Mouse (Mus musculus) adrenal gland, adult (tissue): ENCODE data around the gene Ipp.

Source experiments
- DNase-seq, 2 experiments: peaks; one replicate each; pipeline ENCODE4 v3.0.0; 2022 to 2023; ENCODE audit warnings: low spot score in 1 of 2; ENCODE audit not compliant: inconsistent age in 2 of 2

Gene Ipp

DNA sequence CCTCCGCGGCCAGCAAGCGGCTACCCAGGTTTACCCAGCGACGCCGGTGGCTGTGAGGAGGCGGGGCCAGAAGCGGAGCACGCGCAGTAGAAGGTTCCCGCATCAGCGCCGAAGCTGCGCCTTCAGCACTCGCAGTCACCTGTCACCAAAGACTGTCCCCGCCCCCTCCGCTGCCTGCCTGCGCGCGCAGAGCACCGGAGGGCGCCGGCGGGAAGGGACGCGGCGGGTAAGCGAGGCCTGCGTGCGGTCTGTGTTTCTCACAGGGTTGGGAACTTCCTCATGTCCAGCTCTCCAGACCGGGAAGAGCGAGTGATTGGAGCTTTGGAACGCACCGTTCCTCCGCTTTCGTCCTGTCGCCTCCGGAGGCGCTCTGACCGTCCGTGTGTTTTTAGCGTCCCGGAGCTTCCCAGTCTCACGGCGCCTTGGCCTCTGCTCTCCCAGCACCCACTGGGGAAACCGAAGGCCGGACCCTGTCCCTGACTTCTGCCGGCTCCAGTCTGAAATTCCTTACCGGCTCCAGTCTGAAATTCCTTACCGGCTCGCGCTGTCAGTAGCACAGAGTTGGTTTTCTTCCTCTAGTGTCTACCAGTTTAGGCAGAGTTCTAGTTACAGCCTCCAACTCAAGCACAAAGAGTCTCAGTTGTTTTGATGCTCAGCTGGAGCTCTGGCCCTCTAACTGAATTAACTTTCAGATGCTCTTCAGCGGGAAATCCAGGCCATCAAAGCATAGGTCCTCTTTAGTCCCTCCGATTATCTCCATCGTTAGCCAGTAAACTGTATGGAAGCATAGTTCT lies at the start of gene Ipp:
TSS of gene Ipp (plus strand) at position 125 of the 794 bp plus-strand sequence.
- DNase-seq: peak; percentile 96 to 98

DNA sequence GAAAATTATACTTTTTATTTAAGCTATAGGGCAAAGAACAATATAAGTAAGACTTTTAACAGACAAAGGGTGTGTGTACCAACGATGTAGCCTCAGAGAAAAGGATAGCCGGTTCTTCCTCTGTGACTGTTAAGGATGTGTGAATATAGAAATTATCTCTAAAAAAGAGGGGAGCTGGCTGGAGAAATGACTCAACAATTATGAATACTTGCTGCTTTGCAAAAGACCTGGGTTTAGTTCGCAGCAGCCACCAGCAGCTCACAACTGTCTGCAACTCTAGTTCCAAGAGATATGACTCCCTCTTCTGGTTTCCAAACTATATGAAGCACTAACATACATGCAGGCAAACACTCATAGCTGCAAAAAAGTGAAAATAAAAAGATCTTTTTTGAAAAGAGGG lies 45.4 kb upstream of the Ipp start:
- no peak for DNase-seq

DNA sequence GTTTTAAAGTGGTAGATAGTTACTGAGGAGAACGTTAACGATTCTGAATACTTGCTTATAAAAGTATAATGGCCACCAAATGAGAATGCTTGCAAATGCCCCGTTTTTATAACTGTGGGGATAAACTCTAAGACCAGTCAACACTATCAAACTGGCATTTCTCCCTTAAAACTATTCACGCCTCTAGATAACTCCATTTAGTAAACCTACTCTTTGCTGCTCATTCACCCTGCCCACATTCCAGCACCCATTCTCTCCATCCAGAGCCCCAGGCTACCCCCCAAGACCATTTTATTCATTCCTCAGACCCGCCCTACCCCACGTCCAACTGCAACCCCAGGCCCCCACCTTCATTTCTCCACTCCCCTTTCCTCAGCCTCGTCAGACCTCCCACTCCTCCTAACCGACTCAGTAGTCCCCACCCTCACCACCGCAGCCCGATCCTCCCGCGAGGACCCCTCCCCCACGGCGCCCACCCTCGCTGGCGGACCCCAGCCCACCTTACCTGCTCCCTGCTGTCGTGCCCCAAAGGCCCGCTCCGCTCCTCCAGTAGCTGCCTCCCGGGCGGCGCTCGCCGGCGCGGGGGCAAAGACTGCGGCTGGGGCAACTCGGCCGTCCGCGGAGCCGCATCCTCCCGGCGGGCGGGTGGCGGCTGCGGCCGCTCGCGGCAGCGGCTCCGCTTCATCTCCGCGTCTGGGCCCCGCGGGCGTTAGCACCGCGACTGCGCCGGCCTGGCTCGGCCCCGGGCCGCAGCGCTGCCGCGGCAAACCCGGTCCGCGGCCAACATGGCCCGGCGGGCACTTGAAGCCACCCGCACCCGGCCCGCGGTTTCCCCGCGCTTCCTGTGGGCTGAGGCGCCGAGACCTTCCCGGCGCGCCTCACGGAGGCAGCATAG lies 43.9 kb upstream of the Ipp start:
- peak; percentile 66 to 84 for DNase-seq

DNA sequence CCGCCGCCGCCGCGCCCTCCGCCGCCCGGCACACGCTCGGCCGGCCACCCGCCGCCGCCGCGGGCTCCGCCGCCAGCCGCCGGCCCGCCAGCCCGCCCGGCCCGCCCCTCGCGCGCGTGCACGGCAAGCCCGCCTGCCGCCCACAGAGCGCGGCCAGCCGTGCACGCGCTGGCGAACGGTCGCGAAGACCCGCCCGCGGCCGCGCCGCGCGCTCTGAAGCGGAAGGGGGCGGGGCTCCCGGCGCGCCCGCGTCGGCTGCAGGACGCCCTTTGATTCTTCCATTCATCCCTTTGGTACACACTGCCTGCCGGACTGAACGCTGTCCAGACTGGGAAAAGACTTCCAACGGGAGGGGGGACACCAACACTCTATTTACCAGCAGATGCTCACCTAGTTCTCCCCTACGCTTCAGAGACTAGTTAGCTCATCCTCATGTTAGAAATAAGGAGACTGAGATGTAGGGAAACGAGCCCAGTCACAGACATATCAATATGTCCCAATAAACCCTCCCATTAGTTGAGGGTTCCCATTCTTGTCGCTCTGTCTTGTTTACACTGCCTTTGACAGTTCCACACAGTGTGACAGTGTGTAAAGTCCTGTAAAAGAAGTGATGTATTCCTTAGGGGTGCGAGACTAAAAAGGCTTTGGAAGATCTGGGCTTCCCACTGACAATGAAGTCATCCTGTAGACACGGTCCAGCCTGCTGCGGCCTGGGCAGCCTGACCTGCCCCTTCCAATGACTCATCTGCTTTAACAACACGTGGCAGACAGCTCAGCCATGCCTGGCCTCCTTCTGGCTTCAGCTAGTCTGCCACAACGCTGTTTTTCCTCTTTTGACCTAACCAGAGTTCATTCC lies 43.0 kb upstream of the Ipp start, which contains the start of gene Mast2:
TSS of gene Mast2 (minus strand) at position 58 of the 856 bp plus-strand sequence.
- DNase-seq: peak; percentile 91 to 94

DNA sequence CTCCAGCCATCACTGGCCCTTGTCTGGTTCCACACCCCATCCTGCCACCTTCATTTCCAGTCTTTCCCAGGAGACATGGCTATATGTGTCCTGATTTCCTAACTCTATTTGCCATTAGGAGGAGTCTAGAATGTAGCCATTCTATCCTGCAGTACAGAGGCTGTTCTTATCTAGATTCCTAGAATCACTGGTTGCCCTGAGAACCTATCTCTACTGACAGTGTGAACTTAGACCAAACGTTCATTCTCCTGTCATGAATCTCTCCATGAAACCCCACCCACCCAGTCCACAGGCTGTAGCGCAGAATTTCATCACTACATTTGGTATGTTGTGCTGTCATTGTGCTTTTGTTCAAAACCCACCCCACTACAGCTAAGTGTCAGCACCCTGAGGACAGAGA lies 26.0 kb upstream of the Ipp start:
- DNase-seq: no peak

DNA sequence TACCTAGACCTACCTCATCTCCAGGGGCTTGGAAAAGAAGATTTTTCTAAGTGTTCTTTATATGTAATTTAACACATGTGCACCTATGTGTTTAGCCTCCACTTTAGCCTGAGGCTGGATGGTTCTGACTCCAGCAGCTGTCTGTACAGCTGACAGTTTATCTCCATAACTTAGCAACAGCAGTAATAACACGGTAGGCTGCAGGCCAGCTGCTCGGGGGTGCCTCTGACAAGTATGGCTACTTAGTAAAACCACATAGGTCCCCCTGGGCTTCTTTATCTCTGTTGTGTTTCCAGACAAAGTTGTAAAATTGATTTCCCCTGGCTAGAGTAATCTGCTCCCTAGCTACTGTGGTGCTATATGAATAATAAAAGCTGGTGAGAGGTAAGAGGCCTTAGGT lies 23.9 kb upstream of the Ipp start:
- DNase-seq: no peak

DNA sequence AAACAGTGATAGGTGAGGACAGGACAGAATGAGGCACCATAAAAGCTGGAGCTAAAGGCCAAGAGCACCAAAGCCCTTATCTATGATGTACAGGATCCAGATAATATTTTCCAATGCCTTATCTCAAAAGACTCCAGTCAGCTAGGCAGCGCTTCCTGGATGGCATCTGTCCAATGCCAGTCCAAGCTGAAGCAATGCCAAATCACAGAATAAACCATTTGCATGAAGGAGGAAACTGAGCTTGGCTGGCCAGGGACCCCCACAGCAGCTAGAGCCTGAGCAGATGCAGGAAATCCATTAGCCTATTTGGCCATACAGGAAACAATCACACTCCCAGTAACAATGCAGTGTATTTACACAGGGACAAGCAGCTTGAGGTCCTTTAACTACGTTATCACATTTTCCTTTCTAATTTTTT lies 16.2 kb upstream of the Ipp start:
- peak; percentile 81 to 92 for DNase-seq

DNA sequence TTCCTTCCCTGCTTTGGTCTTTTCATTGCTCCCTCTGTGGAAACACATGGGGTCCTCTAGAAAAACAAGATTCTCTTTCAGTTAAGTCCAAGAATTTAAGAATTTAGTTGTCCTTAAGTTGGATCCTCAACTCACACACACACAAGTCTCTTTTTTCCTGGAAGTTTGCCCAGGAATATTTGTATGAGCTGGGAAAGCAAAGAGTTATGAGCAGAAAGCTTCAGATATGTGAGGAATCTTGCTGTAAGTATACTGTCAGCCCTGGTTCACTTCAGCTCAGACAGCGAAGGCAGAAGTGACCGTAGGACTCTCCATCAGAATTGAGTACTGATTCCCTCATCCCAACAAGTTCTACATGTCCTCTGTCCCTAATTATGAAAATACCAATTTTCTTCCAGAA lies 15.5 kb upstream of the Ipp start:
- DNase-seq: peak in 1 of 2 experiments; percentile 35

DNA sequence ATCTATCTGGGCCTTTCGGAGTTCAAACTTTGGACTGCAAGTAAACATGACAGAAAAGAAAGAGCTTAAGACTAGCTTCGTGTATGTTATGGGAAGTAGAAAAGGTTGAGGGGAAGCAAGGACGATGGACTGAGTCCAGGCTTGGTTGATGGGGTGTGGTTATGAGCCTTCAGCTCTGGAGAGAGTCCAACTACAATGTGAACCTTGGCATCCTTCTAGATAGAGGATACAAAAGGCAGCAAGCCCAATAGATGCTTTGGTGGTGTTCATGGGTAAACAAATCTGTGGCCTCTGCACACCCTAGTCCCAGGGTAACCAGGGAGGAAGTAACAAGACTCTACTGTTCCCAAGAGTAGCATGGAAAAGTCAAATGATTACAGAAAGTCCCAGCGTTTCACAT lies 14.9 kb upstream of the Ipp start:
- DNase-seq: peak in 1 of 2 experiments; percentile 43

DNA sequence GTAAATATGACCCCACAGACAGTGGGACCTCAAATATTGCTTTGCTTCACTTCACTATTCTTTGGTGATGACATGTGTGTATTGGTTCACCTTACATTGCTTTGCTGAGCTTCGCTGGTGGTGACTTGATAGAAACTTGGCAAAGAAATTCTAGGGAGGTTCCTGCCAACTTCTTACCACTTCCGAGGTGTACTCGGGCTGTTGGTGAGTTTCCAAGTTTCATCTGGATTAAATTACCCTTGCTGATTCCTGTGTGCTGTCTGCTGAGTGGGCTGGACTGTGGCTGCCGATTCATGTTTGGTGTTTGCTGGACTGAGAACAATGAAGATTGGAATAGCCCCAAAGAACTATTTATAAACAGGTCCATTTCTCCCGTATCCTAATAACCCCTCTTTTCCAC lies 13.7 kb upstream of the Ipp start:
- no peak for DNase-seq

DNA sequence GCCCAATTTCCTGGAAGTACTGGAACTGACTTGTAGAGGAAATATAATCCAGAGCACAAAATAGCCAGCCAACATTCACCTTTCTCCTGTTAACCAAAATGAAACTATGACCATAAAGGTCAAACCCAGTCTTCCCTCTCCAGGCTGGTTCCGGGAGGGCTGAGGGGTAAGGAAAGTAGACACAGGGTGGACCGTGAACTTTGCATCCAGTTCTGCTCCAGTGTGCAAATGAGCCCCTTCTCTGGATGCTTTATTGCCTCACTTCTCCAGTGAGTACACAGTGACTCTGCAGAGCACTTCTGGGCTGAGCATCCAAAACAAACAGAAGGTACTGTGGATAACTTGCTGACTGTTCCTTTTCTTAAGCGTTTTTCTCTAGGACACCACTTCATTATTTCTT lies 7.4 kb upstream of the Ipp start:
- DNase-seq: no peak

DNA sequence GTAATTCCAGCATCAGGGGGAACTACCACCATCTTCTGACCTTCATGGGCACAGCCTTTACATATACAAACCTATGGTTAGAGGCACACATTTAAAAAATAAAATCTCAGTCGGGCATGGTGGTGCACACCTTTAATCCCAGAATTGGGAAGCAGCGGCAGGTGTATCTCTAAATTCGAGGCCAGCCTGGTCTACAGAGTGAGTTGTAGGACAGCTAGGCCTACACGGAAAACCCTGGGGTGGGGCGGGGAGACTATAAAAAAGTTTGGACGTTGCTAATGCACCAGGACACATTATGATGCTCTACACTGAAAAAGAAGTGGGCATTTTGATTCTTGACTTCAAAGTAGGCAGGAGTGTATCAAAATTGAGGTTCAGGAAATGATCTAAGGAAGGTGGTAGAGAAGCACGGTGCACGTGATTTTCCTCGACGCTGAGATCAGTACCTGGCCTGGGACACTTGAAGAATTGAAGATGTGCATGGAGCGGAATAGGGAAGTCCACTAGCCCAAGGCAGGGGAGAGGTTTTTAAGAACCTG lies 394 bp upstream of the Ipp start:
- DNase-seq: no peak

DNA sequence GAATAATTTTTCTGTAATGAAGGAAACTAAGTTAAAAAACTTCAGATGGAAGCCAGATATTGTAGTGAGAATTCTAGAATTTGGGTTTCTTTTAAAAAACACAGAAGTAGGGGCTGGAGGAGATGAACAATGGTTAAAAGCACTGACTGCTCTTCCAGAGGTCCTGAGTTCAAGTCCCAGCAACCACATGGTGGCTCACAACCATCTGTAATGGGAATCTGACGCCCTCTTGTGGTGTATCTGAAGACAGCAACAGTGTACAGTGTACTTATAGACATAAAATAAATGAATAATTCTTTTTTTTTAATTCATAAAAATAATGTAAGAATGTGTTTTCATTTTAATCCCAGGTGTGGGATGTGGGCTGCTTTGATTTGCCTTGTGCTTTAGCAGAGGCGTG lies 23.8 kb downstream of the Ipp start:
- DNase-seq: no peak

DNA sequence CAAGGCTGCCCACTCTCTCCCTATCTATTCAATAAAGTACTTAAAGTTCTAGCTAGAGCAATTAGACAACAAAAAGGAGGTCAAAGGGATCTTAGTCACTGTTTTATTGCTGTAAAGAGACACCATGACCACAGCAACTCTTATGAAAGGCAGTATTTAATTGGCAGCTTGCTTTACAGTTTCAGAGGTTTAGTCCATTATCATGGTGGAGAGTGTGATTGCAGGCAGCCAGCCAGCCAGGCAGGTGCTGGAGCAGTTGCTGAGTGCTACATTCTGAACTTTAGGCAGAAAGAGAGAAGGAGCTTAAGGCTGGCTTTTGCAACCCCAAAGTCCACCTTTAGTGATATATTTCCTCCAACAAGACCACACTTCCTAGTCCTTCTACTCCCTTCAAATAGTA lies 29.0 kb downstream of the Ipp start:
- no peak for DNase-seq

DNA sequence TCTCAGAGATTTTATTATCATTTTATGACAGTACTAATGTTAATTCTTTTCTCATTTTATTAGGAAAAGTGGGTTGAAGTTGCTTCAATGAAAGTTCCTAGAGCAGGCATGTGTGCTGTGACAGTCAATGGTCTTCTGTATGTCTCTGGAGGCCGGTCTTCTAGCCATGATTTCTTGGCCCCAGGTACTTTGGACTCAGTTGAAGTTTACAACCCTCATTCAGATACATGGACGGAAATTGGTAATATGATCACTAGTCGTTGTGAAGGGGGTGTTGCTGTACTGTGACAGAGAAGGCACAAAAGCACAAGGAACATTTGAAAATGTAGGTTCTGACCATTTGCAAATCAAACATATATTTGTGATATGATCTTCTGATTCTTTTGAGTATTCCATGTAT lies 30.4 kb downstream of the Ipp start:
- no peak for DNase-seq

DNA sequence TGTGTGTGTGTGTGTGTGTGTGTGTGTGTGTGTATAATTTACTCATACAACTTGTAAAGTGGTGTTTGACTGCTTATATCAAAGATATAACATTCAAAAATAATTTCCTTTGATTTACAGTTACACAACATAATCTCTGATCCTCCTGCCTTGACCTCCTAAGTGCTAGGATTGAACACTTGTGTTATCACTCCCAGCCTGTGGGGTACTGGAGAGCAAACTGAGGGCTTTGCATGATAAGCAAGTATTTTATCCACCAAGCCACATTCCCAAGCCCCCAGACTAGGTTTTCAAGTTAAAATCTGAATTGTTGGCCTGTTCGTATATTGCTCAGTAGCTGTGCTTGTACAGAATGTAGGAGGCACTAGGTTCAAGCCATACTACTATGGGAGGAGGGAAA lies 43.1 kb downstream of the Ipp start:
- no peak for DNase-seq

DNA sequence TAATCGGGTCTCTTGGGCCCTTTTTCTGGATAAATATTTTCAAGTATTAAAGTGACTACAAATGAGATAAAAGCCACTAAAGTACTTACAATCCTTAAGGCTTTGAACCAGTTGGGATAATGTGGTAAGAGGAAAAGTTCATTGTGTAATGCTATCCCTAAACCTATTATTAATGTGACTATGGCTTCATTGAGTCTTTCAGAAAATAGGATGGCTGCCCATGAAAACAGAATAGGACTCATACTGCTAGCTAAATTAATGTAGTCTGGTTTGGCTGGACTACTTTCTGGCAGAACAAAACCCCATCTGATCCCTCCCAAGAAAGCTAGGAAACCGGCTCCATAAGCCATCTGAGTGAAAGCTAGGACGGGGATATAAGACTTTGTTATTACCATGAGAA lies 45.7 kb downstream of the Ipp start:
- no peak for DNase-seq

DNA sequence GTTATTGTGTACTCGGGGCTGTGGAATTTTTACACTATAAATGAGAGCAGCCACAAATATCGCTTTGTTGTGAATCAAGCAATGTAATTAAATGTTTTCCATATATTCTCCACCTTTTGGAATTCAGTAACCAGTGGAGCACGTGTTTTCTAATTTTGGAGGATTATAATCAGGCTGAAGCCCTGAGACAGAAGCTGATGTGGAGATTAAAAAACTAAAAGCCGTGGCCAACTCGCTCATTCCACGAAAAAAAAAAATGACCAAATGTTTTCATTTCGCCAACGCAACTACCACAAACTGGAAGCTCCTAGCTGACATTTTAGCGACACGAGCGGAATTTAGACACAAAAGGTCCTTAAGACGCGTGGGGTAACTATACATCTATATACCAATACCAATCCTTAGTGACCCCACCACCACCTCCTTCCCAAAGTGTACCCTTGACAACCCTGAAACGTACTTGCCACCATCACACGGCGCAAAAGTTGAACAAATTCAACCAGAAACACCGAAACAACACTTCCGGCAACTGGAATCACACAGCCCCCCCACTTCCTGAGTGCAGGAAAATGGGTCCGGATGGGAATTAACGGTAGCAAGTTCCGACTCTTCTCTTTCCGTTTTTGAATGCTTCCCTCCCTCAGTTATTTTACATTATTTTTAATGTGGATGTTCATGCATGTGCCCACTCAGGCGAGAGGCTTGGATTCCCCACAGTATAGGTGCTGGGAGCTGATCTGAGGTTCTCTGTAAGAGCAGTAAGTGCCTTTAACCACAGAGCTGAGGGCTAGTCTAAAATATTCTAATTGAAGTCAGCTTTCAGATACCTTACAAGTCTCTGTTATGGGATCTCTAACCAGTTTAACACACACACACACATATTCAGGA lies 48.3 kb downstream of the Ipp start, which contains the start of gene Tmem69:
TSS of gene Tmem69 (minus strand) at position 524 of the 888 bp plus-strand sequence.
- peak; percentile 80 to 96 for DNase-seq

DNA sequence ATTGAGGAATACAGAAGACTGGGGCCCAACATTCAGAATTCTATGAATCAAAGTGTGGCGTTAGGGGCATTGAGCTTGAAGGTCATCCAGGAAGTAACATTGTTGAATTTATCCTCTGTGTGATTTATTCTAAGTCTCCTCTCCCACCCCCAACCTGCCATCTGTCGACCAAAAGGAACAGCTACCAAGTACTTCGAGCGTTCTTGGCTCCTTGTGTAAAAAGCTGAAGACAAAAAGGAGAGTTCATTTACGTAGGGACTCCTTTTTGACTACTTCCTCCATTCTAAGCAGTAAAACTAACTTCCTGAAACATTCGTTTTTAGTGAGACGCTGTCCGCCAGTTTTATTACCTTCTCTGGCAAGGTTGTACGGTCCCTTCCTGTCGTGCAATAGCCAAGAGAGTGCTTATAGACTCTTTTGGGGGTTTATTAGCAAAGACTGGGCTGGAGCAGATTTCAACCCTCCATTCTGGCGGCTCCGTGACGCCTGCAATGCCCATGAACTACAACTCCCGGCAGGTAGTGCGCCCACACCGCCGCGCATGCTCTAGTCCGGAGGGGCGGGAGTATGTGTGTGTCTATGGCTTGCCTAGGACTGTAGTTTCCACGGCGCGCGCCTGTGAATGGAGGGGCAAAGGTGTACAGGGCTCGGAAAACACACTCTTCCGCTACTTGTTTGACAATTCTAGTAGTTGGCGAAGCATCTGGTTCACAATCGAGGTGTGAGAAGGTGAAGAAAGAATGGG lies 49.4 kb downstream of the Ipp start:
- DNase-seq: peak; percentile 95 to 98
